Mouse (Mus musculus) neural tube, embryonic 10.5 days (tissue): ENCODE results near the gene Vwa2.

Source experiments
- DNase-seq: peaks from one replicate; pipeline ENCODE4 v3.0.0-alpha.2; 2017; ENCODE audit warnings: low spot score; ENCODE audit errors: extremely low spot score

Vwa2 gene

GRCm38 (mm10) chr19:56873816-56874600 is at the start of gene Vwa2:
Gene Vwa2, plus strand, starts transcription at chr19:56874249.
- DNase-seq = no peak

- peak; percentile 21 for DNase-seq
These were observed 47.9 kb upstream of the Vwa2 start, which contains the start of gene Tdrd1 for GRCm38 (mm10) chr19:56826047-56826631. Gene Tdrd1, plus strand, starts transcription at chr19:56826209.

DNA sequence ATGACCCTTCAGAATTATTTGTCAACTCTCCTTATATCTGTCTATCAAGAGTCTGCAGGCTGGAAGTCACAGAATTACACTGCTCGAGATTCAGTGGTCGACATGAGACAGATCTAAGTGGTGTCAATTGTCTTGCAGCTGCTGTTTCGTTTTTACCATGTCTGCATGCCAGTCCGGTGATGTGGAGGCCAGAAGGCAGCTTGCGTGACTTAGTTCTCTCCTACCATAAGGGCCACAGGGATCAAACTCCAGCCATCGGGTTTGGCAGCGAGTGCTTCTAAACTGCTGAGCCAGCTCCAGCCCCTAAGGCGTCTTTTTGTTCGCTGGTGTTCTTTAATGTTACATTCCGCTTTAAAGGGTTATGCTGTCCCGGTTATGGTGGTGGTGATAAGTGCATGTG is 45.7 kb upstream of the Vwa2 start:
- DNase-seq = no peak

DNA sequence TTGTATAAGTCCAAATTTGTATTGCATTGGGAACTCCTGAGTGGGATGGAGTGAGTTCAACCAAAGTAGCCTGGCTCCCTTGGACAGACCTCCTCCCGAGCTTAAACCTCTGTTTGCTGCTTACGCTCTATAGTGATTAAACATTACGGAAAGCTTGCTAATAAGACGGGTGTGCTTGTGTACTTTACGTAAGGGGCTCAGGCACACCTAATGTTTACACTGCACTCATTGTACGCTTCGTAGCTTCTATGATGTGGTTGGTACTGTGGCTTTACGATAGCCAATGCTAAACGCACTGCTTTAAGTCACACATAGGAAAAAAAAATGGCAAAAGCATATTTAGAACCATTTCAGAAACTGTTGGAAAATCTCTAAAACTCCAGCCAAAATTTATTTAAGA is 44.8 kb upstream of the Vwa2 start:
- DNase-seq = no peak

- no peak for DNase-seq
These were observed 43.9 kb upstream of the Vwa2 start for GRCm38 (mm10) chr19:56830163-56830562.

- no peak for DNase-seq
These were observed 38.7 kb upstream of the Vwa2 start for GRCm38 (mm10) chr19:56835340-56835739.

DNA sequence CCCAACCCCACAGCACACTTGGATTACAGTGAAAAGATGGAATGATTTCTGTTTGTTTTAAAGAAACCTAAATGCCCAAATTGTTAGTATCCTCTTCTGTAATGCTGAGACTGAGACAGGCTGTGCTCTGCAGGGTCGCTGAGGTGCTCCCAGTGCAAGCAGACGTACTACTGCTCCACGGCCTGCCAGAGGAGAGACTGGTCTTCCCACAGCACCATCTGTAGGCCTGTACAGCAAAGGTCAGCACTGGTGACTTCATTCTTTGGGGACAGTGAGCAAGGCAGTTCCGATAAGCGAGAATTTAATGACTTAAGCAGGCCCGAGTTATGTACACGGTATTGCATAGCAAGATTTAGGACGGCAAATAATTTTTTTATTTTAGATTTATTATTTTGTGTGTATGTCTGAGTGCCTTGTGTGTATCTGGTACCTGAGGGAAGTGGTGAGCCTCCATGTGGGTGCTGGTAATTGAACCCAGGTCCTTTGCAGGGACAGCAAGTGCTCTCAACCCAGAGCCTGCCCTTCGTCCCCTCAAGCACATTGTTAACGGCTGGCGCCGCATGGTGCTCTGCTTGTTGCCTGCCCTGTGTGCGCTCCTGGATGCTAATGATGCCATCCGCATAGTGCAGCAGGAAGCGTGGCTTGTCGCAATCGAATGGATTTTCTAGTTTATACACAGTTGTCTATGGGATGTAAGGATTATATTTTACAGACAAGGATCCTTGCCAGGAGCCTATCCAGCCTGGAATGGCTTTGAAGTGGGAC is 34.9 kb upstream of the Vwa2 start:
- DNase-seq = no peak

- DNase-seq = no peak
These were observed 31.1 kb upstream of the Vwa2 start for GRCm38 (mm10) chr19:56842974-56843373.

DNA sequence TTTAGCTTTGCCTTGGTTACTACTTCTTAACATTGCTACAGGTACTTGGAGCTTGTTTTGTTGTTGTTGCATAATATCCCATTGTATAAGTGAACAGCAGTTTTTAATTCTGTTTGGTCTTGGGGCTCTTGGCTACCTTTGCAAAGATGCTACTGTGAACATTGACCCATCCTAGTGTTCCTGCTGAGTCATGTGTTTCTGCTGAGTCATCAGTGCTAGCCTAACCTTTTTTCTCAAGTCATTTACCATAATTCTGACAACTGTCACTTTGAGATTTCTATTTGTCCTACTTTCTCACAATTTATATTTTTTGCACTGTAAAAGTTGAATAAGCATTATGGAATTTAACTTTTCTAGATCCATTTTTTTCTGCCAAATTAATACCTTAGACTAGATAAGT is 21.5 kb upstream of the Vwa2 start:
- DNase-seq = no peak

- DNase-seq = no peak
These were observed 17.6 kb upstream of the Vwa2 start for GRCm38 (mm10) chr19:56856455-56856854.

DNA sequence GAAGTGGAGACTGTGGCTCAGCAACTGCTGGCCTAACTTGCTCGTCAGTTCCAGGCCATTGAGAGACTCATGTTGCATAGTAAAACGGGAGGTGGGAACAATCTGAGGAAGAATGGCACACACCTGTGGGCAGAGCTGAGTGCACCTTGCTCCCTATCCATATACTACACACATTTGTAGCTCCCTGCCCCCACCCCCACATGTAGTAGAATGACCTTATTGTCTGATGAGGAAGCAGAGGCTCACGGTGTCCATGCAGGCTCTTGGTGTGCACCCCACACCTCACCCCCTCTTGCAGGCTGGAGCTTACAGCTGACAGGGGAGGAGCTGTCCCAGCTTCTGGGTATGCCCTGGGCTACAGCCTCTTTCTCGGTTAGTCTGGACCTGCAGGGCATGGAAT is 6.3 kb upstream of the Vwa2 start:
- no peak for DNase-seq

GRCm38 (mm10) chr19:56874601-56875315 is 709 bp downstream of the Vwa2 start:
- DNase-seq = peak; percentile 63

DNA sequence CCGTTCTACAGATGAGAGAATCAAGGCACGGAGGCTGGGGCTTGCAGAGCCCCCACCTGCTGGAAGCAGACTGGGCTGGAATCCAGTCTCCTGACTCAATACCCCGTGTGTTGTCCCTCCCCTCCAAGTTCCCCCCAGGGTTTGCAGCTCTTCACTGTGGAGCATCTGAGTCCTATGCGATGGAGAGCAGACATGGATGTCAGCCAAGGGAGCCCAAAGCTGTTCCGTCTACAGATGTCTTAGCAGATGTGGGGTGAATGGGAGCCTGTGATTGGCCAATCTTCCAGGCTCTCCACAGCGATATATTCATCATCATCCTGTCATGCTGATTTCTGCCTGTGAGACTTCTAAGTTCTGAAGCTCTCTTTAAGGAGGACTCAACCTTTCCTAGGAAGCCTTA is 3.3 kb downstream of the Vwa2 start:
- no peak for DNase-seq

DNA sequence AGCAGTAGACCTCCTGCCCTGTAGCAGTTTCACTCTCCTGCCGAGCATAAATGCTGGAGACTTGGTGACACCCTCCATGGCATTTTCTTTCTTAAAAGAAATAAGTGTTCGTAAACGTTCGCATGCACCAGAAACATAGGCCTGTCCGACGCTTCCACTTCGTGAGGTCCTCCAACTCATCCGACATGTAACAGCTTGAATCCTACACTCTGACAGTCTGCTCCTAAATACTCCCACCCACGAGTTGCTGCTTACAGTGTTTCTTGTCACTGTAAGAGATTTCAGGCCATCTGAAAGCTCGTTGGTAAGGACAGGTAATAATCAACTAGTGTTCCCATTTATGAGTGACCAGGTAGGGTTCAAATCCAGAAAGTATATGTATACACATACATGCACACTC is 13.8 kb downstream of the Vwa2 start:
- no peak for DNase-seq

GRCm38 (mm10) chr19:56888654-56889053 is 14.6 kb downstream of the Vwa2 start:
- no peak for DNase-seq

- no peak for DNase-seq
These were observed 17.4 kb downstream of the Vwa2 start for GRCm38 (mm10) chr19:56891438-56891837.

DNA sequence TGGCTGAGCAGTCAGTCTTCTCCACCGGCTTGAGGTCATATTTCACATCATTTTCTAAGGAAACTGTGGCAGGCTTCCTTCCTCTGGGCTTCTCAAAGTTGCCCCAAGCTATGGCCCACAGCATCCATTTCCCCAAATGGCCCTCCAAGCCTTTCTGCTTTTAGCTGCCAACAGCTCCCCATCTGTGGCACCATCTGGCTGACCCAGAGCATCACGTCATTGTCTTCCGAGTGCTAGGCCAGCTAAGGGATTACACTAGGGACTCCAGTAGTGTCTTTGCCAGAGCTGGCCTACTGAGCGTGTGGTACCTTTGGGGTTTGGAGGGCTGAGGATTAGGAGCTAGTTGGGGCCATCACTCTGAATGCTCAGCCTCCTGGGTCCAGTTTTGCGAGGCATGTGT is 18.5 kb downstream of the Vwa2 start:
- no peak for DNase-seq

- DNase-seq = no peak
These were observed 19.3 kb downstream of the Vwa2 start for GRCm38 (mm10) chr19:56893326-56893725.

DNA sequence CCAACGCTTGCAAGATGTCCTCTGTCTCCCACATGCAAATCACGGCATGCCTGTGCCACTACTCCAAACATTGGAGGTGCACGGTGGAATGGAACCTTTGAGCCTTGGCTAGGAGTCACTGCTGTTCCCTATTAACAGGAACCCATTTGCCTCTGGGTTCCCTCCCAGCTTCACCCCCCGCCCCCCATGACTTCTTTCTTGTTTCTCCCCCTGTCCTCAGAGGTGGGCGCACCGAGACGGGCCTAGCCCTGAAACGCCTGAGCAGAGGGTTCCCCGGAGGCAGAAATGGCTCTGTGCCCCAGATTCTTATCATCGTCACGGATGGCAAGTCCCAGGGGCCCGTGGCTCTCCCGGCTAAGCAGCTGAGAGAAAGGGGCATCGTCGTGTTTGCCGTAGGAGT is 23.6 kb downstream of the Vwa2 start:
- DNase-seq = no peak

- no peak for DNase-seq
These were observed 30.0 kb downstream of the Vwa2 start for GRCm38 (mm10) chr19:56904095-56904494.

DNA sequence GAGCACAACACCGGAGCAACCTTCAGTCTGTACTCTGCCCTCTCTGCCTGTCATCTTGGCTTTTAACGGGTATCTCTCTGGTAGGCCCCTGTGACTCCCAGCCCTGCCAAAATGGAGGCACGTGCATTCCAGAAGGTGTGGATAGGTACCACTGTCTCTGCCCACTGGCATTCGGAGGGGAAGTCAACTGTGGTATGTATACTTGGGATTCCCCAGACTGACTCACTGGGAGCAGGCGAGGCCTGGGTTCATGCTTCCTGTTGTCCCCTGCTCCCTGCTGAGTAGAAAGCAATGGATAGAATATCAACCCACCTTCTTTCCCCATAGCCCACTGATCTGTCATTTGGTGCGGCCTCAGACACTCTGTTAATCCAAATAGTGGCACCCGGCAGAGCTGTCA is 31.3 kb downstream of the Vwa2 start:
- DNase-seq = no peak

DNA sequence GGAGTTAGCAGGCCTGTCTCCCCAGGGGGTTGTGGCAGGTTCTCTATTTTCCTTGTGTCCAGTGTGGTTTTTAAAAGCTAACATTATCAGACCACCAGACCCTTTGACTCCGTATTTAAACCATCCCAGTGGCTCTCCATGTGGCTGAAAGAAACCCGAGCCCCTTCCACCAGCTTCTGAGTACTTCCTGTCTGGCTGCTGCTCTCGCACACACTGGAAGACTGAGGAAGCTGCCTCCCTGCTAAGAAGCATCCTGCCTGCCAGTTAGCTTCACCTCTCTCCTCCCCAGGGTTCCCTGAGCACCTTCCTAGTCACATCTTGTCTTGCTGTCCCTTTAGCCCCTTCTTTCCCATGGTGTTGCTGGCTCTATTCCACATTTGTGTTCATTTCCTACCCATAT is 33.8 kb downstream of the Vwa2 start:
- DNase-seq = no peak
